Mouse (Mus musculus) forebrain, embryonic 12.5 days (tissue): ENCODE results near the gene Dnajb1. TPM values are rescaled to one million over a fixed set of nuclear protein-coding genes. Genes with fewer than 3 reads are reported as not detected.
"Not testable (repeated sequence)": the region's sequence is repeated elsewhere in the genome, so short reads cannot be mapped to it uniquely, and the experiment has no call there.

ENCODE experiments used
- ATAC-seq: fragments of 200-750 bp; cut with Nextera tagmentation; 2 replicates; pipeline ENCODE4 v1.8.0; 2017; ENCODE audit warnings: moderate TSS enrichment; ENCODE audit not compliant: low FRiP score
- H3K27ac ChIP-seq: fragments of 300-500 bp; sonication (generic); 2 replicates; pipeline ENCODE4 v1.5.1; 2016; ENCODE audit warnings: mild to moderate bottlenecking
- H3K27me3 ChIP-seq: fragments of 300-500 bp; sonication (generic); 2 replicates; pipeline ENCODE4 v1.6.1; 2016; ENCODE audit warnings: mild to moderate bottlenecking
- H3K36me3 ChIP-seq: fragments of 300-500 bp; sonication (generic); replicated peaks from 2 replicates; pipeline ENCODE4 v1.6.1; 2016; ENCODE audit warnings: mild to moderate bottlenecking
- H3K4me1 ChIP-seq: fragments of 300-500 bp; sonication (generic); 2 replicates; pipeline ENCODE4 v1.6.1; 2016
- H3K4me2 ChIP-seq: fragments of 300-500 bp; sonication (generic); 2 replicates; pipeline ENCODE4 v1.6.1; 2016; ENCODE audit warnings: mild to moderate bottlenecking, moderate library complexity
- H3K4me3 ChIP-seq: fragments of 300-500 bp; sonication (generic); replicated peaks from 2 replicates; pipeline ENCODE4 v1.5.1; 2016; ENCODE audit warnings: mild to moderate bottlenecking
- H3K9ac ChIP-seq: fragments of 300-500 bp; sonication (generic); 2 replicates; pipeline ENCODE4 v1.6.1; 2016; ENCODE audit warnings: mild to moderate bottlenecking
- H3K9me3 ChIP-seq: fragments of 300-500 bp; sonication (generic); 2 replicates; pipeline ENCODE4 v1.6.1; 2016
- WGBS: fragments of 180-500 bp; shearing (Covaris S2); methylation state at CpG from one replicate; pipeline ENCODE4 v1.1.7; 2016; 5-methylcytosine and 5-hydroxymethylcytosine counted together
- polyA plus RNA-seq: library from polyadenylated mRNA; unstranded; fragments of >200 nt; fragmentation: Nextera tagmentation; extraction: Ambion mirVana; gene quantifications from 2 replicates; pipeline ENCODE4 v1.2.1, GENCODE M21; 2016

The Dnajb1 gene
- 63.0 and 67.3 TPM in 2 replicates for polyA plus RNA-seq

DNA sequence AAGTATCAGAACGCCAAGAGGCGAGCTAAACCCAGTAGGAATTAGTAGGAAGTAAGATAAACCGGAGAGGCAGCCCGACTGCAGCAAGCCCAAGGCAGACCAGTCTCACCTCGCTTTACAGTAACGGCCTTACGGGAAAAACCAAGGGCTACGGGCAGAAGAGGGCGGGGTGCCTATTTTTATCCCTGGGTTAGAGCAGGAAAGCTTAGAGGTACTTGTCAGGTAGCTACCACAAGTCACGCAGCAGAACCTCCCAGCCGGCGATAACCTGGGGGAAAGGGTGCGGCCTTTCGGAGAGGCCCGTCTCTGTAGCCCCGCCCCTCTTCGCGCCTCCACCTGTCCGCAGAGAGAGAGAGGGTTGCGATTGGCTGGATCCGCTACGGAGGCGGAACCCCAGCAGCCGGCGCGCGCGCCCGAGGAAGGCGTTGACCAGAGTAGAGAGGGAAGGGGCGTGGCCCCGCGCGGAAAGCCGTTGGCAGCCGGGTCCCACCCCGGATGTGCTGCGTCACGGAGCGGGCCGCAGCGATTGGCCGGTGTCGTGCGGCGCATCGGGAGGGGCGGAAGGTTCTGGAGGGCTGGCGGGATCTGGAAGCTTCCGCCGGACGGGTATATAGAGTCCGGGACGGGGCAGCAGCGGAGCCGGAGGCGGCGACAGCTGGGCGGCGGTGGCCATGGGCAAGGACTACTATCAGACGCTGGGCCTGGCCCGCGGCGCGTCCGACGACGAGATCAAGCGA, at the start of gene Dnajb1, which contains the start of gene Tecr:
TSS of gene Dnajb1 (plus strand) at position 533 of the 737 bp plus-strand sequence.
TSS of gene Tecr (minus strand) at position 311 of the 737 bp plus-strand sequence.
- no peaks in the 10 kb centered on the region; the same call in 1 of the 2 replicates for H3K27me3 ChIP-seq
- peaks cover 27% of the 10 kb centered on the region for H3K4me1 ChIP-seq
- H3K9ac ChIP-seq = peak within 1 kb of the TSS; percentile 79
- H3K4me3 ChIP-seq = peak within 1 kb of the TSS; percentile 65
- H3K4me2 ChIP-seq = peak within 1 kb of the TSS; percentile 70
- H3K27ac ChIP-seq = peak within 1 kb of the TSS; percentile 95
- WGBS = under 1% methylated on average over 69 of the region's 69 CpGs
- peak; percentile 98 for ATAC-seq
- no peaks in the 10 kb centered on the region for H3K9me3 ChIP-seq
- peaks cover 32% of the 10 kb centered on the region for H3K36me3 ChIP-seq

DNA sequence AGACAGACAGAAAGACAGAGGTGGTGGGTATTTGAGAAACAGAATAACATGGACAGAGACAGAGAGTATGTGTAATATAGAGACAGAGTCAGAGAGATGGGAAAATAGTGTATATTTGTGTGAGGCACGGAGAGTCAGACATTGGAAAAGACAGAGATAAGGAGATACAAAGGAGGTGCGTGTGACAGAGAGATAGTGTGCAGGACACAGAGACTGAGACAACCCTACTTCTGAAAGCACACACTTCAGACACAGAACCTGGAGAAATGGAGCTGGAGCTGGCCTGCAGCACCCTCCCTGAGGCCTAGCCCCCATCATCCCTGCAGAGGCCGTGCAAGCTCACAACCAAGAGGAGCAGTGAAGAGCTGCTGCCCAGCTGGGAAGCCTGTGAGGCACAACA, 45.3 kb upstream of the Dnajb1 start:
- Histone ChIP-seq H3K4me1 (peaks cover 5% of the 10 kb centered on the region), H3K9ac (no peak overlapping the region), H3K4me2 (no peak overlapping the region), H3K27me3 (no peaks in the 10 kb centered on the region), H3K27ac (no peak overlapping the region), H3K4me3 (no peak overlapping the region), H3K9me3 (no peaks in the 10 kb centered on the region), H3K36me3 (no peaks in the 10 kb centered on the region)
- ATAC-seq = no peak
- 80% methylated on average over 3 of the region's 3 CpGs for WGBS

DNA sequence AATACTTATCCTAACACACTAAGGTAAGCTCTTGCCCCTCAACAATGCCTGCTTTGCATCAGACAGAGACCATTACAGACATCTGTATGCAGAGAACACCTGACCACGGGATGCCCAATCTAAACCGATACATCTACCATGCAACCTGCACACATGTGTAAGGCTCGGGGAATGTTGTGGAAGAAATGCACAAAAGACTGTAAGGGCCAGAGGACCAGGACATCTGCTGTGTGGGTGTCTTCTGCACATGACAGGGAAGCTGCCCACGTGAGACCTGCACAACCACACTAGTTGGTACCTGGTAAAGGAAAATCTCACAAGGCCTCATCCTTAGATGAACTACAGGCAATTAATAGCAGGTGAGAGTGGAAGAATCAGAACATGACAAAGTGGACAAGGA, 44.7 kb upstream of the Dnajb1 start:
- H3K4me2 ChIP-seq = no peak overlapping the region
- peaks cover 11% of the 10 kb centered on the region for H3K4me1 ChIP-seq
- H3K4me3 ChIP-seq = no peak overlapping the region
- no peaks in the 10 kb centered on the region for H3K36me3 ChIP-seq
- H3K27me3 ChIP-seq = no peaks in the 10 kb centered on the region
- no peak overlapping the region for H3K9ac ChIP-seq
- no peaks in the 10 kb centered on the region for H3K9me3 ChIP-seq
- 71% methylated on average over 4 of the region's 4 CpGs for WGBS
- ATAC-seq = no peak
- H3K27ac ChIP-seq = no peak overlapping the region

DNA sequence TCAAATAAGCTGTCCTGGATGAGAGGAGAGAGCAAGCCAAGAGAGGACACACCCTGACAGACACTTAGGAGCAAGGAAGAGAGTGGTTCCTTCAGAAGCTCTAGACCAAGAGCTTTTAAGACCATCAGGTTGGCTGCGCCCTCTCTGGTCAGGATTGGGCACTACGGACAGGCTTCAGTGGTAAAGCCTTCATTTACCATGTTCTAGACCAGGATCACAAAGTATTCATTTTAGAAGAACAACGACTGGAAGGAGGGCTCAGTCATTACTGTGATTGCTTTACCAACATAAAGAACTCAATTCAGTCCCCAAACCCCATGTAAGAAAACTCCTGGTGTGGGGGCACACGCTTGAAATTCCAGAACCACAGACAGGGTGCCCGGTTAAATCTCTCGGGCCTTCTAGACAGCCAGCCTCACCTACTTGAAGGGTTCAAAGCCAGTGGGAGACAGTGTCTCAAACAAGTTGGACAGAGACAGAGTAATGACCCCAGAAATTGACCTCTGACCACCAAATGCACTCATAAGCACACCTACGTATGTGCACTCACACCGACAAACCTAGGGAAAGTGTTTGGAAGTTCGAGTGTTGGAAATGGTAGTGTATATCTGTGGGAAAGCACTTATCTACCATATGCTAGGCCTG, 42.1 kb upstream of the Dnajb1 start:
- H3K4me1 ChIP-seq = peaks cover 21% of the 10 kb centered on the region
- peak; percentile 15; the same call in 1 of the 2 replicates for ATAC-seq
- H3K27me3 ChIP-seq = no peaks in the 10 kb centered on the region
- peaks cover 19% of the 10 kb centered on the region for H3K36me3 ChIP-seq
- H3K4me3 ChIP-seq = no peak overlapping the region
- no peak overlapping the region for H3K9ac ChIP-seq
- 77% methylated on average over 9 of the region's 9 CpGs for WGBS
- no peak overlapping the region for H3K27ac ChIP-seq
- no peak overlapping the region for H3K4me2 ChIP-seq
- no peaks in the 10 kb centered on the region for H3K9me3 ChIP-seq

DNA sequence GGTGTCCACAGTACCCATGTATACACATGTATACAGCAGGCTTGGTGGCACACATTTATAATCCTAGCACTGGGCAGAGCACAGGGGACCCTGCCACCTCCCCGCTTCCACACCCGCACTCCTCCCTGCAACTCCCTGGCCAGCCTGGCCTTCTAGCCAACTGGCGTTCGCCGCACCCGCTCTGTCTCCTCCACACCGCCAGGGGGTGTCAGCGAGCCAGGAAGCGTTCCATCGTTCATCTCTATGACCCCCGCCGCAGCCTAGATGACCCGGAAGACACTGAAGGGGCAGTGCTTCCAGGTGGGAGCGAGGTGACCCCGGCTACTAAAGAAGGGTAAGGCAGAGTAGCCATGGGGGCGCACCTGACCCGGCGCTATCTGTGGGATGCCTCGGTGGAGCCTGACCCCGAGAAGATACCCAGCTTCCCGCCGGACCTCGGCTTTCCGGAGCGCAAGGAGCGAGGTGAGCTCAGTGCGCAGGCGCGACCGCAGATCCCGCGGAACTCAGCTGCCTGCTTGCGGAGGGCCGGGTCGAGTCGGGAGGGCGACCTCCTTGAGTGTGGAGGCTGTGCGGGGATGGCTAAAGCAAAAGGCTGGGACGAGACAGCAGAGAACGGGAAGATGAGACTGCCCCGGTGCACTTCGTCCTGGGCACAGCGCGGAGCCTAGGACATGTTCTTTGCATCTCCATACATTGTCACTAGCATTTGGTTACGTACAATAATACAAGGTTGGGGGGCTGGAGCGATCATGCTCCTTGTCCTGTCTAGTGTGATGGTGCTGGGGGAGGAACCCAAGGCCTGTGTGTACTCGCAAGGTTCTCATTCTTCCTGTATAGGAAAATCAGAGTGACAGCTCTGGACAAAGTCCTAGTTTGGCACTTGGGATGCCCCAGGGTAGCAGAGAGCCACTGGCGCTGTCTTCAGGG, 41.3 kb upstream of the Dnajb1 start, which contains the start of gene Ndufb7:
TSS of gene Ndufb7 (plus strand) at position 203 of the 927 bp plus-strand sequence.
- peak within 1 kb of the TSS; percentile 69 for H3K9ac ChIP-seq
- WGBS = under 1% methylated on average over 48 of the region's 48 CpGs
- no peaks in the 10 kb centered on the region for H3K9me3 ChIP-seq
- peak; percentile 88 for ATAC-seq
- peak within 1 kb of the TSS; percentile 84 for H3K4me2 ChIP-seq
- peaks cover 21% of the 10 kb centered on the region for H3K4me1 ChIP-seq
- H3K4me3 ChIP-seq = peak within 1 kb of the TSS; percentile 61
- H3K27ac ChIP-seq = peak within 1 kb of the TSS; percentile 71
- peaks cover 26% of the 10 kb centered on the region for H3K36me3 ChIP-seq
- H3K27me3 ChIP-seq = no peaks in the 10 kb centered on the region

DNA sequence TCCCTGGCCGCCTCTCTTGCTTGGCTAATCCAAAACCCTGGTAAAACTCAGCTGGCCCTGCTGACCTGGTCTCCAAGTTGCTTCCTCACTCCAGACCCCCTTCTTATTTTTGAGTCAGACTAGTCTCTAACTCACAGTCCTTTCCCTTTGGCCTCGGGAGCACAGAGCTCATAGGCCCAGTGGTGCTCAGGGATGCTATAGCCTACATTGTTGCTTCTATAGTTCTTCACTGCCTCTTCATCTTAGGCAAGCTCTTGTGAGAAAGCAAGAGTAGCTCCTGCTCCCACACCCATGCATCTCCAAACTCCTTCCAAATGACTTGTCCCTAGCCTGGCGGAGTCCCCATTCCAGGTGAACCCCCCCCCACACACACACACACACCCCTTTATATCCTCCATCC, 40.3 kb upstream of the Dnajb1 start:
- Histone ChIP-seq H3K4me1 (peaks cover 21% of the 10 kb centered on the region), H3K4me3 (peak overlapping the region; percentile 61), H3K36me3 (peaks cover 35% of the 10 kb centered on the region), H3K9me3 (no peaks in the 10 kb centered on the region), H3K27ac (no peak overlapping the region), H3K27me3 (no peaks in the 10 kb centered on the region), H3K4me2 (peak overlapping the region; percentile 84), H3K9ac (peak overlapping the region; percentile 69)
- ATAC-seq = no peak
- 57% methylated on average over 3 of the region's 3 CpGs for WGBS

DNA sequence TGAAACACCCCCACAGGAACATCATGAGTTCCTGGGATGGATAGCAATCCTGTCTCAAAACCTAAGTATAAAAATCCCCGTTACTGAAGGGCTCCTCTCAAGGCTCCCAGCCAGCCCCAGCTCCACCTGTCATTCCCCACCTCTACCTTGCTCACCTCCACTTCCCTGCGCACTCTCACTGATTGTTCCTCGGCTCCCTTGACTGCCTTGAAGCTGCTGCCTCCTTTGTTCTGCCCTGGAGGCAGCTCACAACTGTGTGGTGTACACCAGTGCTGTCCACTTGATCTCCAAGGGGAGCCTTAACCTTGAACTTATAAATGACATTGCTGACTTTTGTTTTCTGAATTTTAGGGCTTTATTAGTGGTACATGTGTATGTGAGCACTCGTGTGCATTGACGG, 39.9 kb upstream of the Dnajb1 start:
- H3K27ac ChIP-seq = no peak overlapping the region
- 68% methylated on average over 5 of the region's 5 CpGs for WGBS
- H3K4me1 ChIP-seq = peaks cover 21% of the 10 kb centered on the region
- peak overlapping the region; percentile 84; the same call in 1 of the 2 replicates for H3K4me2 ChIP-seq
- H3K4me3 ChIP-seq = no peak overlapping the region
- H3K9me3 ChIP-seq = no peaks in the 10 kb centered on the region
- peak overlapping the region; percentile 69; the same call in 1 of the 2 replicates for H3K9ac ChIP-seq
- no peak for ATAC-seq
- peaks cover 40% of the 10 kb centered on the region for H3K36me3 ChIP-seq
- no peaks in the 10 kb centered on the region for H3K27me3 ChIP-seq

DNA sequence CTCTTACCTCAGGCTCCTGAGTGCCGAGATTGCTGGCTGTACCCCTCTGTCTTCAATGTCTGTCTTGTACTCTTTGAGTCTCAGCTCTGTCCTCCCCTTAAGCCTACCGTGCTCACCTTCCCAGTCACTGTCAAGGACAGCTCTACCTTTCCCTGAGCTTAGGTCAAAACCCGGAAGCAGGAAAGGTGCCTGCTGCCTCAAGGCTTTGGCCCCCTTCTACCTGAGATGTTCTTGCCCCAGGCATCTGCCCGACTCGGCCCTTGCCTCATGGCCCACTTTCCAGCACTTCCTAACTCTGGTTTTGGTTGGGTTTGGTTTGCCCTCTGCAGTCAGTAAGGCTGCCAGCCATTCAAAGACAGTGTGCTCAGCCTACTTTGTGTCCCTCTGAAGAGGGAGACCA, 39.2 kb upstream of the Dnajb1 start:
- Histone ChIP-seq H3K4me1 (peaks cover 21% of the 10 kb centered on the region), H3K36me3 (peaks cover 46% of the 10 kb centered on the region), H3K27ac (no peak overlapping the region), H3K9me3 (no peaks in the 10 kb centered on the region), H3K4me3 (no peak overlapping the region), H3K4me2 (no peak overlapping the region), H3K9ac (no peak overlapping the region), H3K27me3 (no peaks in the 10 kb centered on the region)
- 79% methylated on average over 5 of the region's 5 CpGs for WGBS
- ATAC-seq = no peak

DNA sequence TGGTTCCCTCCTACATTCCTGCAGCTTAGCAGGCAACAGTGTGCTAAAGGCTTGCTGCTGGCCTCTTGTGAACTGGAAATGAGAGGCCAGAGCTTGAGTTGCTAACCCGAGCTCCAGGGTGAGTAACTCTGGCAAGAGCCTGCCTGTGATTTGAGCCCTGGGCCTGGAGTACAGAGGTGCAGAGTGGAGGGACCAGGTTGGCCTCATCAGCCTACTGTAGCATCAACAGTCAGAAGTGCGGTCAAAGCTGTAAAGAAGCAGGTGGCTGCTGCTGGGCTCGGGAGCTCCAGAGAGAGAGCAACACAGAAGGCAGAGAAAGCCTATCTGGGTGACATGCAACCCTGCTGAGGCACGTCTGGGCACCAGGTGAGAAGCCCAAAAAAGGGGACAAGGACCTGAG, 38.8 kb upstream of the Dnajb1 start:
- peaks cover 46% of the 10 kb centered on the region for H3K36me3 ChIP-seq
- H3K4me2 ChIP-seq = no peak overlapping the region
- peaks cover 21% of the 10 kb centered on the region for H3K4me1 ChIP-seq
- H3K9me3 ChIP-seq = no peaks in the 10 kb centered on the region
- H3K27me3 ChIP-seq = no peaks in the 10 kb centered on the region
- H3K4me3 ChIP-seq = no peak overlapping the region
- WGBS = 77% methylated on average over 4 of the region's 4 CpGs
- no peak for ATAC-seq
- no peak overlapping the region for H3K27ac ChIP-seq
- H3K9ac ChIP-seq = no peak overlapping the region

DNA sequence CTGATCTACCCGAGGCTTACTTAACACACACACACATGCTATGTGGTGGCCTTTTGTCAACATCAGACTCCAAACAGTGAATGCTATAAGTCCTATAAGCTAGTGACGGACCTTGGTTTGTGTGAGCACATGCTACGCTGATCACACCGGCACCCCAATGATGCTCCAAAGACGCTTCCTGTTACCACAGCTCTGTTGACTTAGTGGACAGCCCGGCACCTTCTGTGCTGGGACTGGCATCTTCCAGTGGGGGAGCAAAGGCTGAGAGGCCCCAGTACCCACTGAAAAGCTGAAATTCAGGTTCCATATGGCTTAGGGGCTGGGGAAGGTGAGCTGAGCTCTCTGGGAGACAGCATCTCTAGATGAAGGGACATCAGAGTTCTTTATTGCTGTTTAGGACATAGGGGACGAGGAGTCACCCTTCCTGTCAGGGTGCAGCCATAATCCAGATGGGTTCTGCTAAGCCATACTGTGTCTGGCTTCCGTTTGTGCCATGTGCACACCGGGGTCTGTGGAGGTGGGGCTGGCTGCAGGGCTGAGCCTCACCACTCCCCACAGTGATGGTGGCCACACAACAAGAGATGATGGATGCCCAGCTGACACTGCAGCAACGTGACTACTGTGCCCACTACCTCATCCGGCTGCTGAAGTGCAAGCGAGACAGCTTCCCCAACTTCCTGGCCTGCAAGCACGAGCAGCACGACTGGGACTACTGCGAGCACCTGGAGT, 37.6 kb upstream of the Dnajb1 start:
- peaks cover 21% of the 10 kb centered on the region for H3K4me1 ChIP-seq
- no peak overlapping the region for H3K9ac ChIP-seq
- no peak for ATAC-seq
- no peaks in the 10 kb centered on the region for H3K9me3 ChIP-seq
- peaks cover 46% of the 10 kb centered on the region for H3K36me3 ChIP-seq
- H3K4me2 ChIP-seq = no peak overlapping the region
- H3K27me3 ChIP-seq = no peaks in the 10 kb centered on the region
- H3K4me3 ChIP-seq = no peak overlapping the region
- 95% methylated on average over 14 of the region's 15 CpGs for WGBS
- H3K27ac ChIP-seq = no peak overlapping the region

DNA sequence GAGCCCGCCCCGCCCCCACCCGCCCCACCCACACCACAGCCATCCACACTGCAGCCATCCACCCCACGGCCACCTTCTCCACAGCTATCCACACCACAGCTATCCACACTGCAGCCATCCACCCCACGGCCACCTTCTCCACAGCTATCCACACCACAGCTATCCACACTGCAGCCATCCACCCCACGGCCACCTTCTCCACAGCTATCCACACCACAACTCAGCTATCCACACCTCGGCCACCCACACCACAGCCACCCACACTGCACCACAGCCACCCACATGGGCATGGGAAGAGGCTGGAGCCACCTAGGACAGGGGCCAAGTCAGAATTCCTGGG, 37.0 kb upstream of the Dnajb1 start:
- H3K4me2 ChIP-seq, ATAC-seq, H3K27me3 ChIP-seq, H3K4me3 ChIP-seq, H3K9me3 ChIP-seq, H3K9ac ChIP-seq, H3K27ac ChIP-seq: not testable (repeated sequence)
- 100% methylated on average over 3 of the region's 7 CpGs for WGBS
- Histone ChIP-seq H3K4me1 (peaks cover 25% of the 10 kb centered on the region), H3K36me3 (peaks cover 46% of the 10 kb centered on the region)
